Mouse (Mus musculus) adrenal gland, postnatal 14 days (tissue): Measurements from ENCODE around the gene Msl3. TPM values are rescaled to one million over a fixed set of nuclear protein-coding genes. Genes with fewer than 3 reads are reported as not detected.

Experiments used
- DNase-seq: peaks from one replicate; pipeline ENCODE4 v3.0.0; 2021; ENCODE audit warnings: mixed read lengths
- long read RNA-seq, 2 experiments: library from polyadenylated mRNA; stranded (forward); transcript quantifications; one replicate each; pipeline ENCODE4 v2.0.0; 2021
- total RNA-seq: library from RNA; stranded (reverse); gene quantifications from 2 replicates; pipeline ENCODE4 v1.2.3, GENCODE M21; 2021

Gene Msl3
- total RNA-seq: 43.0 and 47.1 TPM in 2 replicates
- long read RNA-seq, experiment 1, transcript Msl3-202 (12 exons, 2,316 nt): major isoform, 20 of 36 reads
- long read RNA-seq, experiment 1, partial matches to known transcripts: 5 of 36 reads
- long read RNA-seq, experiment 1, other reads (novel, unspliced or antisense): 7 of 36 reads
- long read RNA-seq, experiment 2, transcript Msl3-202 (12 exons, 2,316 nt): major isoform, 10 of 27 reads
- long read RNA-seq, experiment 2, partial matches to known transcripts: 5 of 27 reads
- long read RNA-seq, experiment 2, other reads (novel, unspliced or antisense): 9 of 27 reads

DNA sequence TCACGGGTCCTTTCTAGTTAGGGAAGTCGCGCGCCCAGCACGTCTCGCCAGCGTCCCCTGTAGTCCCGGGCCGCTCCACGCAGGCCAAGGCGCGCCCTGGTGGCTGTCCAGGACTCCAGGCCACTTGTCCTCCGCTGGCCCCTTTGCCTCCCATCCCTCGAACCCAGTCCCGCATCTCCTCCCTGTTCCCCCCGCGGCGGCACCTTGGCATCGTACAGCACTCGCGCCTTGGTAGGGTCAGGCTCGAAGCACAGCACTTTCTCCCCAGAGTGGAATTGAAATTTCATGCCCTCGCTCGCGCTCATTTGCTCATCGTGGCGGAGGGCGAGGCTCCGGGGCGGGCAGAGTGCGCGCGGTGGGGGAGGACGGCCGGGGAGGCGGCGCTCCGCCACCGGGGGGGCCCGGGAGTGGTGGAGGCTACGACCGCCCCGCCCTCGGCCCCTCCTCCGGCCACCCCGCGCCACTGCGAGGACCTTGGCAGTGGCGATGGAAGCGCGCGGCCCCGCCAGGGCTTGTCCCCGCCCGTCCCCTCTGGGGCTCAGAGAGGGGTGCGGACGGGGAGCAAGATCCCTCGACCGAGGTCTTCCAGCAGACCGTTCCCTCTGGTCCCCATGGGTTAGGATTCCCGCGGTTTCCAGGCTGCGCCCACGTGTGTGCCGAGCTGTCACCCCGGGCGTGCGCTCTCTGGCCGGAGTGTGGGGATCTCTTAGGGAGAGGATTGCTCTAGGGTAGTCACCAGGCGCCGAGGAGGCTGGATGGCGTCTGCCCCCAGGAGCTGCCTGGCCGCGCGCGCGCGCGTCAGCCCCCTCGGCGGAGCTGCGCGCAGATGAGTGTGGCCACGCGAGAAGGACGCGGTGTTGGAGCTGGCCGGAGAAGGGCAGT, at the start of gene Msl3:
Msl3 (minus strand) TSS at position 374 of the 882 bp plus-strand sequence.
- peak; percentile 93 for DNase-seq

DNA sequence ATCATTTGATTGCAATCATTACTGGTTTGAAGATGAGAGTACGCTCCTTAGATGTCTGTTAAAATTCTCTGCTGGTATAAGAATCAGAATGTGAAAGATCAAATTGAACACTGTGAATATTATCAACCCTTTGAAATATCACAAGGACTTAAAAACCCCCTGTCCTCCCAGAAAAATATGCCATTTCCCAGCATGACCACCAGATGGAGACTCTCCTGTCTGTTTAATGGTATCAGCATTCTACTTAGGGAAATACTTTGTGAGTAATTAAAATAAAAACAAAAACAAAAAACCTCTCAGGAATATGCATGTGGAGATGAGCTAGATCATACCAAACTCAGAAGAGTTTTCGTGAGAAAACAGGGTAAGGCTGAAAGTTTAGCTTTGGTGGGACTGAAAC, 44.3 kb upstream of the Msl3 start:
- DNase-seq: peak; percentile 13

DNA sequence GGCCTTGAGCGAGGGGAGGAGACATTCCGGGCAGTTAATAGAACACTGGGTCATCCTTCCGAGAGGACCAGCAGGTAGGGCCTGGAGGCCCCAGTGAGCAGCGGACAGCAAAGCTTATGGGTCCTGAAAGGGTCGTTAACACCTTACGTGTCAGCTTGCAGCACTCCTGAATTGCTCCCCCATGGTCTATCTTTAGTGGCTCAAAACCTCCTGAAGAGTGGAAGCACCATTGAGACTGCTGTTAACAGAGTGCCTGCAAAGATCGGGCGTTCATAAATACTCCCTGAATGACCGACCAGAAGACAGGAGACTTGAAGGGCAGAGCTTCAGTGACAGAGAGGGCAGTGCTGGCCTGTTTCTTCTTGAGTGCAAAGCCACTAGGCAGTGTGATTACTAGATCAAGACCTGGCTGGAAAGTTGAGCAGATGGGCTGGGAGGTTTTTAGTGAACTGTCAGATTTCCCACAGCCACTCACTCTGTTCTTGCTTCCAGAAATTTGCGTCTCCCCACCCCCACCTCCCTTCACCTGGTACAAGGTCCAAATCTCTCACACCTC, 787 bp upstream of the Msl3 start:
- no peak for DNase-seq

DNA sequence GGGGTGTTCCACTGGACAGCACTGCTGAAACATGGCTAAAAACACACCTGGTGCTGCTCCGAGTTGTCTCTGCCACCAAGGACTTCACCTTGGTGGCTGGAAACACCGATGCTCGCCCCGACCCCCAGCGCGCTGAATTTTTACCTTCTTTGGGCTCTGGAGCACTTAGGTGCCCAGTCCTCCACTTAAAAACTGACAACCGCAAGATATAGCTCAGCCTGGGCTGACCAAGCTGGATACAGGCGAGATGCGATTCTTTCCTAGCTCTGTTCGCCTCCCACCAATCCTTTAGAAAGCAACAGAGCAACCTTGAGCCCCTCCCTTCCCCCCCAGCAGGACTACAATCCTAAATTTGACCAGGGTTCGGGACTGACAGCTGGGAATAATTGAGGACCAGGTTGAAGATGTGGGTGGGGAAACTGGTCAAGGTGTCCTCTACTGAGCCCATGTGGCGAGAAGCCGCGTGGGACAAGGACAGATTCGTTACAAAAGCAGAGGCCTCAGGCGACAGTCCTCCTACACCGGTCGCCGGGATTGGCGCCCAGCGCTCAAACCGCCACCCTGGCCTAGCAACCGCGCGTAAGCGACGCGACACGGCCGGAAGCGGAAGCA, 679 bp downstream of the Msl3 start:
- DNase-seq: no peak

DNA sequence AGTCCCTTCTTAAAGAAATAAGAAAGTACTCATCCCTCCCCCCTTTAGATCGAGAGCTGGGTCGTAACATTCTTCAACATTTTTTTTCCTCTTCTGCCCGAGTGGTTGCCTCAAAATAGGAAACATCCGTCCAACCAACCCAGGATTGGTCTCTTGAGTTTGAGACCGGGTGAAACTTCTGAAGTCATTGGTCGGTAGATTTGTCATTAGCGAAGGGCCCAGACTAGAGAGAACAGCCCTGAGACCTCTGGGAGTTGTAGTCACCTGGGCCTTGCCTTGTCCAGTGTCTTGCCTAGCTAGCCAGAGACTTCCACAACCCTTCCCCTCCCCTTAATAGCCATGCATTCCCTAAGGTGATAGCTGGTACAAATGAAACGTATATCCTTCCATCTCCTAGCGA, 1.3 kb downstream of the Msl3 start:
- DNase-seq: peak; percentile 76

DNA sequence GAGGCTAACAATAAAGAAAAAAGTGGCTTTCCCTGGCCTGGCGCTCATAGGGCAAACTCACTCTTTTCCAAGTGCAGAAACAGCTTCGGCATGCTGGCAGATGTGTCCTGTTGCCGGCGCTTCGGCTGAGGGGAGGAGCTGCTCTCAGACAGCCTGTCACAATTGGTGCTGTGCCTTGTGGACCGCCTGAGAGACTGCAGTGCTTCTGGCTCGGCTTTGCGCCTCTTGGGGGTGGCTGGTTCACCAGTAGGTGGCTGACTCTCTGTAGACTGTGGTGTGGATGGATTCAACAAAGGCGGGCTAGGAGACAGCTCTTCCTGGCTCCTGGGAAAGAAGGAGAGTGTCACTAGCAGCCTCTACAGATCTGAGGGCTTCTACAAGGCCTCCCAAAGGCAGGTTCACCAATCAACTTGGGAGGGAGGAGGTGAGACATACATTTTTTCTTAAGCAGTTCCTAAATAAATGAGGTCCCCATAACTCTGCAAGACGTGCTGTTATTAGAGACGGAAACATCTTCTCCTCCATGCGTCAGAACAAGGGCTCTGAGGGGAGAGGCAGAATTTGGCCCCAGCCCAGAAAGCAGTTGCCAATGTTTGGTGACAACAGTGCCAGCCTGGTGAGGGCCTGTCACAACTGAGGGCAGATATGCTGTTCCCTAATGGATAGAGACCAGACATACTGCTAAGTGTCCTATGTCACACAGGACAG, 9.6 kb downstream of the Msl3 start:
- DNase-seq: no peak

DNA sequence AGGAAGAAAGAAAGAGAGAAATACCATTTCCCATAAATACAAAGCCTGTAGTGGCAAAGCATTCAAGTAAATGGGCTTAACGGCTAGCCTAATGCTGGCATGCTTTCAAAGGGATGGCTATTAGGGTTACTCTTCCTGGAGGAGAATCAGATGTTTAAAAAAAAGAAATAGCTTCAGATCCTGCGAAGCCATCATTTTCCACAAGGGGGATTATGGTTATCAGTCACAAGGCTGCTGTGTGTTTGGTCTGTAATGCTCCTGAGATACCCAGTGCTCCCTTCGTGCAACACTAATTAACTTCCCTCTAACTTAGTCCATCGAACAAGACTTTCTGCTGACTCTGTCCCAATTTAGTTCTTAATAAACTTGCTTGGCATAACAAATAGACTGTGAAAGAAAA, 13.5 kb downstream of the Msl3 start:
- no peak for DNase-seq

DNA sequence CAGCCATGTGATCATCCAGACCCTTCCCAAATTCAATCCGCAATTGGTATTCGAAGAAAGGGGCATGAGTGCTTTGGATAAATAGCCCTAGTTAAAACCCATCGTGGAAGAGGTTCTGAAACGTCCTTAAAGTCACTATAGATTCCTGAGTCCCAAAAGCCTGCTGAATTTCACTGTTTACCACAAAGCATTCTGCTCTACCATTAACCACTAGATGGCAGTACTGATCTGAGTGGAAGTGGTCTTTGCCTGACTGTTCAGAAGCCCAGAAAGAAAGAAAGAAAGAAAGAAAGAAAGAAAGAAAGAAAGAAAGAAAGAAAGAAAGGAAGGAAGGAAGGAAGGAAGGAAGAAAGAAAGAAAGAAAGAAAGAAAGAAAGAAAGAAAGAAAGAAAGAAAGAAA, 13.9 kb downstream of the Msl3 start:
- peak; percentile 21 for DNase-seq

DNA sequence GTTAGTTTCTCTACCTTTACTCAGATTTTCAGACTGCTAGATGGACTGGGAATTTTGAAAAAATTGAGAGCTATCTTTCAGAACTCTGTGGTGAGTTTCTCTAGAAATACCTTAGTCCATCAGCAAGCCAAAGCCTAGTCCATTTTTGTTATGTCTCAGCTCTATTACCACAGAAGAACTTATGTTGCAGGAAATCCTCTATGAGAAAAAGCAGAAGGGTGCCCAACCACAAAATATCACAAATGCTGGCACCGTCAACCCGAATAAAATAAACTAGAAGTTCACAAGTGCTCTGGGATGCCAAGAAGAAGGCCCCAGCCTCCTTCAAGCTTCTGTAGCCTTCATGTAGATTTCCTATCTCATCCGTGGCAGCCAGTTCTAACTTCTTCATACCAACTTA, 14.4 kb downstream of the Msl3 start:
- no peak for DNase-seq

DNA sequence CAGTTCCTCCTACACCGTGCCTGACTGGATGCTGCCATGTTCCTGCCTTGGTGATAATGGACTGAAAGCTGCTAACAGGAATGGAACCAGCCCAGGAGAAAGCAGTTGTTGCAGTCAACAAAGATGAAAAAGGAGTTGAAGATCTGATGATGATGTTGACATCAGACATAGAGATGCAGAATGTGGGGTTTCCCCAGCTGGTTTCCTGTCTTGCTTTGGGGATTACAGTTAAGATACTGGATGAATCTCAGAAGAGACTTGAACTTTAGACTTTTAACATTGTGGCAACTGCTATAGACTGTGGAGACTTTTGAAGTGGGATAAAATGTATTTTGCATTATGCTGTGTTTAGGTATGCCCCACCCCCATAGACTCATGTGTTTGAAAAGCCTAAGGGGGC, 15.9 kb downstream of the Msl3 start:
- no peak for DNase-seq

DNA sequence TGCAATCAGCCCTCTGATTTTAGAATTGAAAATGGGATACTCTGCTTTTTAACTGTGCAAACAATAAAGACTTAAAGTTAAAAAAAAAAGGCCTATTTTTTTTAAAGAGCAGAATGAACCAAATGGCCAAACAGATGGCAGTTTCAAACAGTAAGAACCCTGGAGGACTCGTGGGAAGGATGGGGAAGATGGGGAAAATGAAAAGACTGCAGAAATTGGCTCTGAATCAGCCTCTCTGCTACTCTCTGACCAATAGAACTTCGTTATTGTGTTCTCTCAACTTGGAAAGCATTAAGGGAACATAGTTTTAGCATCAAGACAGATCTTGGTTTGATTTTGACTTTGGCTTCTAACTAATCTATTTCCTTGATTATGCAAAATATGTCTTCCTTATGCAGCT, 24.4 kb downstream of the Msl3 start:
- DNase-seq: no peak

DNA sequence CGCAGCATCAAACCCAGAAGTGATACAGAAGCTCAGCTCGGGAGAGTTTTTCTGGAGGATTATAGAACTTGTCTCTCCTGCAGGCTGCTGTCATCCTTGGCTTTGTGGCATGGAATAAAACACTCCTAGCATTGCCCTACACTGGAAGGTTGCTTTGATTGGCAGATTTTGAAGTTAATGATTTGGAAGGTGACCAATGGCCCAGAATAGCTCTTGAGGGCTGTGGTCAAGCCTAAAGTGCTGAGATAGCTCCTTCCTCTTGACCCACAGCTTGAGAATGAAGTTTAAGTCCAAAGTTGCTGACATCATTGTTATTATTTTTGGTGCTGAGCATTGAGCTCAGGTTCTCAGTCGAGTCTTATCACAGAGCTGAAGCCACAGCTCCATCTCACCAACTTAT, 26.0 kb downstream of the Msl3 start:
- no peak for DNase-seq

DNA sequence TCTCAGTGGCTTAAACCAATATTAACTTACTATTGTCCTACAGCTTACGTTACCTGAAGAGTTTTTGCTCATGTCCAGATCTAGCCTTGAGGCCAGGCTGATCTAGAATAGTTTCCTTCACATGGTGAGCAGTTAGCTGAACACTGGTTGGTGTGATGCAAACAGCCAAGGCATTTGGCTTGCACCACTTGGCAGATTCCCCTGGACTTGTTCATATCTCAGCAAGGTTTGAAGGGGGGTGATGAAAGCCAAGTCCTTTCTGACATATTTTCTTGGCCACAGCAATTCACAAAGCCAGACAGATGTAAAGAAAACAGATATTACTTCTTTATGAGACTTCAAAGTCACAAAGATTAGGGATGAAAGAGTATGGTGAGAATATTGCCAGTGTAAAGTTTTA, 30.2 kb downstream of the Msl3 start:
- DNase-seq: no peak

DNA sequence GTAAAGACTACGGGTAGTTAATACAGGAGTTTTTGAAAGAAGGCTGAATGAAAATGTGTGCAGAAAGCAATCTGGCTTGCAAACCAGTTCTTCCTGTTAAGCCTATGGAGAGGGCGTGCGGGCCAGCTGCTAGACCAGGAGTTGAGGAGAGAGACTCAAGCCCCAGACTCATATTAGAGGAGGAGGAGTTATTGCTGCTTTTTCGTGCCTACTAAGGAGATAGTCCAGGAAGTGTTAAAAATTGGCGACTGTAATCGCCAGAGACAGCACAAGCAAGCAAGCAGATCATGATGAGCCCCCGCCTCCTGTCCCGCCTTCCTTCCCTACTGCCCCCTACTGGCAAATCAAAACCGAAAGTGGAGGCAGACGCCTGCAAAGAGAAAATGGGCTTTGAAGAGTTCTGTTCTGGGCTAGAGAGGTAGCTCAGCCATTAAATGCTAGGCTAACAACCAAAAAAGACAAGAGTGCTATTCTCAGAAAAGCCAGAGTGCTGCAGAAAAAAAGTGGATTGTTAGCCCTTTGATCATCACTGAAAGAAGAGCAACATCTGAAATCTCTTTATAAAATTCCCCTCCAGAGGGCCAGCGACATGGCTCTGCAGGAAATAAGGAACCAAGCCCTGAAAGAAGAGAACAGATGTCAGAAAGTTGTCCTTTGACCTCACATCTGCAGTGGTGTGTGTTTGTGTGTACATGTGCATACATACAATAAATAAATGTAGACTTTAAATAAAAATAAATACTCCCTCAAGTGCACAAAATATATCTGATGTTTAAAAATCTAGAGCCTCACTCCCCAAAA, 33.9 kb downstream of the Msl3 start:
- peak; percentile 84 for DNase-seq

Other genes with a start within 250 kb of the Msl3 start
- gene Frmpd4, start 96.7 kb downstream of the Msl3 start, total RNA-seq: 2.3 and 2.4 TPM in 2 replicates
- 2.2 and 2.4 TPM in 2 replicates for gene Arhgap6, start 121.2 kb upstream of the Msl3 start, total RNA-seq